Mouse (Mus musculus): ENCODE data around the gene Klhl31. TPM values are rescaled to one million over a fixed set of nuclear protein-coding genes. Genes with fewer than 3 reads are reported as not detected.

Klhl31 gene
- polyA plus RNA-seq, 1 experiment: 0.15 TPM

DNA sequence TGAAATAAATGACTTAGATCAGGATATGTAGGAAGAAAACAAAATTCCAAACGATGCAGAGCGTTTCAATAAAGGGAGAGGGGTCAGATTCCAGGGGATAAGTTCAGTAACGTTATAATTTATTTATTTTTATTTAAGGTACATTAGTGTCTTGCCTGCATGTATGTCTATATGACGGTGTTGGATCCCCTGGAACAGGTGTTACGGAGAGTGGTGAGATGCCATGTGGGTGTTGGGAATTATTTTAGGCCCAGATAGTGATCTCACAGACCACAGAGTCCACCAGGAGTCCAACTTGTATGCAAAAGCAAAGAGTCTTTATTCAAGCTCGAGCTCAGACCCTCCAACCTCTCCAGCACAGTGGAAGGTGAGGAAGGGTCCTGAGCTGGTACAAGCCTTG is 16.2 kb upstream of the Klhl31 start:
- Histone ChIP-seq H3K27ac (ENCODE audit: insufficient read depth, low read length) (no peak overlapping the region), H3K36me3 (ENCODE audit: control insufficient read depth, insufficient read depth, low read length, poor library complexity, severe bottlenecking) (no peaks in the 10 kb centered on the region), H3K4me3 (ENCODE audit: low read depth, low read length) (no peak overlapping the region), H3K9me3 (replicated peaks; ENCODE audit: control insufficient read depth, insufficient read depth, low read length, poor library complexity, severe bottlenecking) (peaks cover 7% of the 10 kb centered on the region; the same call in 1 of the 2 replicates), H3K4me1 (ENCODE audit: control insufficient read depth, insufficient read depth, low read length) (no peaks in the 10 kb centered on the region), H3K9ac (ENCODE audit: low read depth, poor library complexity, severe bottlenecking) (no peak overlapping the region), H3K27me3 (ENCODE audit: control insufficient read depth, insufficient read depth, low read length, poor library complexity, severe bottlenecking) (no peaks in the 10 kb centered on the region)
- TF ChIP-seq EP300 (IDR thresholded peaks at IDR 0.05; ENCODE audit: insufficient read depth, low read depth, low read length): no peak
- no peak for TF ChIP-seq POLR2A (IDR thresholded peaks at IDR 0.05; ENCODE audit: insufficient read depth, low read length)
- no peak for TF ChIP-seq CTCF (IDR thresholded peaks at IDR 0.05; ENCODE audit: low read depth, low read length)

DNA sequence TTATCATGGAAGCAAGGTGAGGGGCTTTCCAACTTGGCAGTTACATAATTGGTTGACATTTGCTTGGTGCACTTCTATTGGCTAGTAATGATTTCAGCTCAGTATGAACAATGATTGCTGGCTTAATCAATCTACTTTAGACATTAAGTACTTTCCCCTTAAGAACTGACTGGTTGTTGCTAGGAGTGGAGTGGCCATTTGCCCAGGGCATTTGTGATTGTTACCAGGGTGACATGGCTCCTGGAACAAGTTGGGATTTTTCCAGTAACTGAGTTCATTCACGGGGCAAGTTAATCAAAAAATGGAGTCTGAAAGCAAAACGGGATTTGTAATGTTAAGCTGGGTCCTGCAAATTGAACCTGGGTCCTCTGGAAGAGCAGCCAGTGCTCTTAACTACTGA is 15.8 kb upstream of the Klhl31 start:
- TF ChIP-seq EP300 (IDR thresholded peaks at IDR 0.05; ENCODE audit: insufficient read depth, low read depth, low read length) (no peak), CTCF (IDR thresholded peaks at IDR 0.05; ENCODE audit: low read depth, low read length) (no peak)
- no peaks in the 10 kb centered on the region for H3K4me1 ChIP-seq (ENCODE audit: control insufficient read depth, insufficient read depth, low read length)
- no peaks in the 10 kb centered on the region for H3K36me3 ChIP-seq (ENCODE audit: control insufficient read depth, insufficient read depth, low read length, poor library complexity, severe bottlenecking)
- H3K4me3 ChIP-seq (ENCODE audit: low read depth, low read length): no peak overlapping the region
- H3K27ac ChIP-seq (ENCODE audit: insufficient read depth, low read length): no peak overlapping the region
- peaks cover 5% of the 10 kb centered on the region; the same call in 1 of the 2 replicates for H3K9me3 ChIP-seq (replicated peaks; ENCODE audit: control insufficient read depth, insufficient read depth, low read length, poor library complexity, severe bottlenecking)
- no peak overlapping the region for H3K9ac ChIP-seq (ENCODE audit: low read depth, poor library complexity, severe bottlenecking)
- no peaks in the 10 kb centered on the region for H3K27me3 ChIP-seq (ENCODE audit: control insufficient read depth, insufficient read depth, low read length, poor library complexity, severe bottlenecking)

DNA sequence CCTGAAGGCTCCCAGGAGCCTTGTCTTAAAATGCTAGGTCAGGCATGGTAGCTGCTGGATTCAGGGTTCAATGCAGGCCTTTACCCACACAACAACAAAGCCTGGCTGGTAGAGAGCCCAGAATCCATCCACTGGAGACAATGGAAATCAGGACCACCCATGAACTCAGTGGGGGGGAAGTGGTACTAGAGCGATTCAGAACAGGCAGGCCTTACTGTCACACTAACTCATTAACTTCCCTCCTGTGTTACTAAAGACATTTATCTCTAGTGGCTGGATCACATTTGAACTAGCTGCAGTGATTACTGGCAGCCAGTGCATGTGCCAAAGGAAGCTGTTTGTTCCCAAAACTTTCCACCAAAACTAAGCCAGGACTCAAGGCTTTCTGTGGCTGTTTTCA is 13.4 kb upstream of the Klhl31 start:
- no peak for TF ChIP-seq POLR2A (IDR thresholded peaks at IDR 0.05; ENCODE audit: insufficient read depth, low read length)
- no peak for TF ChIP-seq EP300 (IDR thresholded peaks at IDR 0.05; ENCODE audit: insufficient read depth, low read depth, low read length)
- Histone ChIP-seq H3K4me3 (ENCODE audit: low read depth, low read length) (no peak overlapping the region), H3K27me3 (ENCODE audit: control insufficient read depth, insufficient read depth, low read length, poor library complexity, severe bottlenecking) (no peaks in the 10 kb centered on the region), H3K4me1 (ENCODE audit: control insufficient read depth, insufficient read depth, low read length) (no peaks in the 10 kb centered on the region), H3K36me3 (ENCODE audit: control insufficient read depth, insufficient read depth, low read length, poor library complexity, severe bottlenecking) (no peaks in the 10 kb centered on the region), H3K9me3 (replicated peaks; ENCODE audit: control insufficient read depth, insufficient read depth, low read length, poor library complexity, severe bottlenecking) (peaks cover 5% of the 10 kb centered on the region; the same call in 1 of the 2 replicates), H3K27ac (ENCODE audit: insufficient read depth, low read length) (no peak overlapping the region), H3K9ac (ENCODE audit: low read depth, poor library complexity, severe bottlenecking) (no peak overlapping the region)

DNA sequence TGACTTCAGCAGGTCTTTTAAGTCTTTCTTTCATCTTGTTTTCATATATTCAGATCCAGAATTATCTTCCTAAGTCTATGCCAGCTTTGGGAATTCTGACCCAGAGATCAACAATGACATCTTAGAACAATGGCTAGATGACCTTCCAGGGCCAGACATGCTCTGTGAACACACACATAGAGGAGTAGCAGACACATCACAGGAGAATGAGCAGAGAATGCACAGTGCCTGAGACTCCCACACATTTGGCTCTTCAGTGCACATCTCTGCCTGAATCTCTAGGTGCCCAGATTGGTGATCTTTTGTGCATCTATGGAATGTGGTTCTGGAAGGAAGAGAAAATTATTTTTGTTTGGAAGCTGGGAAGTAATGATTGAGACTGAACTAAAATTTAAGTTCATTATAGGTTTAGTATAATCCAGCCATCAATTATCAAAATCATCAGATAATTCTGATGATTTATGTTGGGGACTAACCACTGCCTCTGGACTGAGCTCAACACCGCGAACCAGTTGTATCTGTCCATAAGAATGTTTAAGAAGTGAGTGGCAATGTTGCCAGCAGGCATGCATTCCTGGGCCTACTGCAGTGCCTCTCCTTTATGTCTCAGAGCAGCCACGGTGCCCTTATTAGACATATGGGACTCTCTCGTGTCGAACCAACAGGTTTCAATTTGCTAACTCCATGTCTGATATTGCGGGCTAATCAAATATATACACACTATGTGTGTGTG is 12.8 kb upstream of the Klhl31 start:
- no peak overlapping the region for H3K9ac ChIP-seq (ENCODE audit: low read depth, poor library complexity, severe bottlenecking)
- H3K4me1 ChIP-seq (ENCODE audit: control insufficient read depth, insufficient read depth, low read length): no peaks in the 10 kb centered on the region
- TF ChIP-seq POLR2A (IDR thresholded peaks at IDR 0.05; ENCODE audit: insufficient read depth, low read length) (no peak), CTCF (IDR thresholded peaks at IDR 0.05; ENCODE audit: low read depth, low read length) (no peak), EP300 (IDR thresholded peaks at IDR 0.05; ENCODE audit: insufficient read depth, low read depth, low read length) (no peak)
- no peak overlapping the region for H3K4me3 ChIP-seq (ENCODE audit: low read depth, low read length)
- no peaks in the 10 kb centered on the region for H3K36me3 ChIP-seq (ENCODE audit: control insufficient read depth, insufficient read depth, low read length, poor library complexity, severe bottlenecking)
- no peaks in the 10 kb centered on the region for H3K27me3 ChIP-seq (ENCODE audit: control insufficient read depth, insufficient read depth, low read length, poor library complexity, severe bottlenecking)
- no peak overlapping the region for H3K27ac ChIP-seq (ENCODE audit: insufficient read depth, low read length)
- peaks cover 5% of the 10 kb centered on the region; the same call in 1 of the 2 replicates for H3K9me3 ChIP-seq (replicated peaks; ENCODE audit: control insufficient read depth, insufficient read depth, low read length, poor library complexity, severe bottlenecking)

DNA sequence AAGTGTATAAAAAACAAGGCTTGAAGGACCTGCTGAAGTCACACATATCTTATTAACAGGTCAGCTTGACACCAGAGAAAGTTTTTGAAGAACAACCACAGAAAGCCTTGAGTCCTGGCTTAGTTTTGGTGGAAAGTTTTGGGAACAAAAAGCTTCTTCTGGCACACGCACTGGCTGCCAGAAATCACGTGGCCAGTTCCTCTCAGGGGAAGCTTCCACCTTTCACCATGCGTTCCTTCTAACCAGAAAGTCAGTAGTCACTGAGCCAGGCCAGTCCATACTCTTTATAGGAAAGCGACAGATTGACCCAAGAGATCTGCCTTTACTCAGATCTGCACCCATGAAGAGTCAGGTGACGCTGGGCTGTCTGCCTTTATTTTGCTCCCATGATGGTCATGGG is 12.1 kb upstream of the Klhl31 start:
- Histone ChIP-seq H3K4me1 (ENCODE audit: control insufficient read depth, insufficient read depth, low read length) (no peaks in the 10 kb centered on the region), H3K9ac (ENCODE audit: low read depth, poor library complexity, severe bottlenecking) (no peak overlapping the region), H3K4me3 (ENCODE audit: low read depth, low read length) (no peak overlapping the region), H3K9me3 (replicated peaks; ENCODE audit: control insufficient read depth, insufficient read depth, low read length, poor library complexity, severe bottlenecking) (peaks cover 5% of the 10 kb centered on the region; the same call in 1 of the 2 replicates), H3K27me3 (ENCODE audit: control insufficient read depth, insufficient read depth, low read length, poor library complexity, severe bottlenecking) (no peaks in the 10 kb centered on the region), H3K36me3 (ENCODE audit: control insufficient read depth, insufficient read depth, low read length, poor library complexity, severe bottlenecking) (no peaks in the 10 kb centered on the region), H3K27ac (ENCODE audit: insufficient read depth, low read length) (no peak overlapping the region)
- no peak for TF ChIP-seq EP300 (IDR thresholded peaks at IDR 0.05; ENCODE audit: insufficient read depth, low read depth, low read length)
- TF ChIP-seq CTCF (IDR thresholded peaks at IDR 0.05; ENCODE audit: low read depth, low read length): no peak
- TF ChIP-seq POLR2A (IDR thresholded peaks at IDR 0.05; ENCODE audit: insufficient read depth, low read length): no peak

DNA sequence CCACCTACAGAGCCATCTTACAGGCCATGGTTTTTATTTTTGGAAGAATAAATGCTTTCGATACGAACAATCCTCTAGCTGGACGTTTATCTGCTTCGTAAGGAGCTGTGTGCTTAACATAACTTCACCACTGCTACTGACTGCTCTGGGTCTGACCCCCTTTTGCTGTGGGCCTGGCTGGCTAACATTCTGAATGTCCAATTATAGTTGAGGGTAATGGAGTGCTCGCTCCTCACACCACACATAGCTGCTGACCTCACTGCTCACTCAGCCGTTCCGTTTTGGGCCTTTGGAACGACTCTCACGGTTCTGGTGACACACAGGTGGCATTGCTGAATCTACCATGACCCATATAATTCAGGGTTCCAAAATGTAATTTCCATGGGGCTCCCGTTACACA is 7.6 kb upstream of the Klhl31 start:
- Histone ChIP-seq H3K27ac (ENCODE audit: insufficient read depth, low read length) (no peak overlapping the region), H3K27me3 (ENCODE audit: control insufficient read depth, insufficient read depth, low read length, poor library complexity, severe bottlenecking) (0 out of 2 replicates have a peak, but pooled peaks cover under 1% of the 10 kb centered on the region)
- TF ChIP-seq EP300 (IDR thresholded peaks at IDR 0.05; ENCODE audit: insufficient read depth, low read depth, low read length) (no peak), CTCF (IDR thresholded peaks at IDR 0.05; ENCODE audit: low read depth, low read length) (no peak), POLR2A (IDR thresholded peaks at IDR 0.05; ENCODE audit: insufficient read depth, low read length) (no peak)

More for the DNA sequence above, 7.6 kb upstream of the Klhl31 start:
- no peak overlapping the region for H3K9ac ChIP-seq (ENCODE audit: low read depth, poor library complexity, severe bottlenecking)
- H3K36me3 ChIP-seq (ENCODE audit: control insufficient read depth, insufficient read depth, low read length, poor library complexity, severe bottlenecking): no peaks in the 10 kb centered on the region
- no peak overlapping the region for H3K4me3 ChIP-seq (ENCODE audit: low read depth, low read length)
- H3K4me1 ChIP-seq (ENCODE audit: control insufficient read depth, insufficient read depth, low read length): no peaks in the 10 kb centered on the region
- no peaks in the 10 kb centered on the region for H3K9me3 ChIP-seq (replicated peaks; ENCODE audit: control insufficient read depth, insufficient read depth, low read length, poor library complexity, severe bottlenecking)

All from ES-Bruce4 (cell line).